Comparison of ENCODE assay signal across 29 mouse cellular contexts in genomic region chr10:67921777-67922176, GRCm38 (mm10). TPM values are rescaled to one million over a fixed set of nuclear protein-coding genes. Genes with fewer than 3 reads are reported as not detected.
DNase-seq lines count a peak whose midpoint lies in the region; ATAC-seq and TF ChIP-seq lines count a peak whose summit lies in the region.
"Had no signal": no experiment of that assay in that cellular context is flagged by ENCODE, and none has a peak within 500 bp of the region (broad histone marks: within the 10 kb centered on the region; RNA-seq: fewer than 3 reads in every experiment).

No protein-coding gene starts in this region.

- no peaks in the 10 kb centered on the region for H3K36me3 ChIP-seq in E14TG2a.4 (ENCODE audit: insufficient read depth, low read length)
- H3K36me3 ChIP-seq: embryonic facial prominence, embryonic 13.5 days; embryonic facial prominence, embryonic 15.5 days; forebrain, embryonic 10.5 days; forebrain, embryonic 12.5 days; G1E had no signal

- DNase-seq in frontal cortex, postnatal 36 days (ENCODE audit: low spot score in 2 of 2) = no peak
- DNase-seq in R1 (ENCODE audit: low read depth, low spot score) = peak; percentile 56
- peak; percentile 61 for DNase-seq in brain, adult 2 months (ENCODE audit: low read depth, low spot score)
- DNase-seq in cerebellum, postnatal 4 days (ENCODE audit: low spot score in 2 of 2) = no peak
- DNase-seq in gastrocnemius, postnatal 4 days (ENCODE audit: low spot score in 2 of 2) = no peak
- DNase-seq: adrenal gland, adult 8-10 months; adrenal gland, postnatal 14 days; adrenal gland, postnatal 36 days; B cell, adult 2 months; cerebellum, adult 11 months; cerebellum, adult 2 months; cerebellum, adult 9-10 months; cerebellum, postnatal 10 days; cerebellum, postnatal 25 days; embryo, embryonic 11 days had no signal

- H3K4me3 ChIP-seq in E14TG2a.4 (replicated peaks; ENCODE audit: low read length) = no peak overlapping the region
- H3K4me3 ChIP-seq: embryonic facial prominence, embryonic 13.5 days; embryonic facial prominence, embryonic 15.5 days; erythroblast, embryonic 14.5 days; forebrain, embryonic 10.5 days; forebrain, embryonic 12.5 days had no signal

- TF ChIP-seq CTCF in E14TG2a.4 (conservative IDR thresholded peaks at IDR 0.05; ENCODE audit: low read length) = peak; percentile 24

- no peaks in the 10 kb centered on the region for H3K9me3 ChIP-seq in E14TG2a.4 (ENCODE audit: low read length)
- H3K9me3 ChIP-seq: embryonic facial prominence, embryonic 13.5 days; embryonic facial prominence, embryonic 15.5 days; forebrain, embryonic 10.5 days; forebrain, embryonic 12.5 days had no signal

- H3K4me1 ChIP-seq in E14TG2a.4 (replicated peaks; ENCODE audit: low read depth, low read length) = 0 out of 2 replicates have a peak, but pooled peaks cover 6% of the 10 kb centered on the region
- H3K4me1 ChIP-seq: embryonic facial prominence, embryonic 13.5 days; embryonic facial prominence, embryonic 15.5 days; forebrain, embryonic 10.5 days; forebrain, embryonic 12.5 days had no signal

- ATAC-seq in frontal cortex, adult (ENCODE audit: low TSS enrichment) = peak; percentile 11; the same call in 1 of the 2 replicates
- ATAC-seq: activated CD4-positive, CD25-positive, alpha-beta regulatory T cell, adult 4 months; CD4-positive, CD25-positive, alpha-beta regulatory T cell, adult 4 months; forebrain, embryonic 14.5 days; forebrain, embryonic 16.5 days; Patski had no signal

- H3K27me3 ChIP-seq in E14TG2a.4 (ENCODE audit: insufficient read depth, low read length) = no peaks in the 10 kb centered on the region
- H3K27me3 ChIP-seq: CH12.LX; embryonic facial prominence, embryonic 13.5 days; embryonic facial prominence, embryonic 15.5 days; forebrain, embryonic 12.5 days; Patski had no signal

RNA-seq across cellular contexts. Expression of gene Zfp365, which starts 9.3 kb away (rescaled TPM):
- total RNA-seq in gastrocnemius, postnatal 4 days (2021) = 1 to 10 TPM in 1 of 2 experiments, under 1 TPM in 1; 0.93 to 1.2 TPM

RNA-seq across cellular contexts. Expression of gene Rtkn2, which starts 57.6 kb away (rescaled TPM):
- 1 to 10 TPM; 3.1 to 3.5 TPM for total RNA-seq in gastrocnemius, postnatal 4 days (2021)

Comparison
In these comparisons a context has a peak if more than half of its experiments do, and no peak if none do; other contexts are left out.
1. DNase-seq: peak in R1 (single experiment) and brain, adult 2 months (single experiment); none in frontal cortex, postnatal 36 days (0 of 2), cerebellum, postnatal 4 days (0 of 2) and gastrocnemius, postnatal 4 days (0 of 2).